Mouse (Mus musculus): ENCODE measurements around the gene 4632433K11Rik. TPM values are rescaled to one million over a fixed set of nuclear protein-coding genes. Genes with fewer than 3 reads are reported as not detected.
"Not testable (repeated sequence)": the region's sequence is repeated elsewhere in the genome, so short reads cannot be mapped to it uniquely, and the experiment has no call there.

Gene 4632433K11Rik
- total RNA-seq, 2 experiments from 2014 or later: not detected

DNA sequence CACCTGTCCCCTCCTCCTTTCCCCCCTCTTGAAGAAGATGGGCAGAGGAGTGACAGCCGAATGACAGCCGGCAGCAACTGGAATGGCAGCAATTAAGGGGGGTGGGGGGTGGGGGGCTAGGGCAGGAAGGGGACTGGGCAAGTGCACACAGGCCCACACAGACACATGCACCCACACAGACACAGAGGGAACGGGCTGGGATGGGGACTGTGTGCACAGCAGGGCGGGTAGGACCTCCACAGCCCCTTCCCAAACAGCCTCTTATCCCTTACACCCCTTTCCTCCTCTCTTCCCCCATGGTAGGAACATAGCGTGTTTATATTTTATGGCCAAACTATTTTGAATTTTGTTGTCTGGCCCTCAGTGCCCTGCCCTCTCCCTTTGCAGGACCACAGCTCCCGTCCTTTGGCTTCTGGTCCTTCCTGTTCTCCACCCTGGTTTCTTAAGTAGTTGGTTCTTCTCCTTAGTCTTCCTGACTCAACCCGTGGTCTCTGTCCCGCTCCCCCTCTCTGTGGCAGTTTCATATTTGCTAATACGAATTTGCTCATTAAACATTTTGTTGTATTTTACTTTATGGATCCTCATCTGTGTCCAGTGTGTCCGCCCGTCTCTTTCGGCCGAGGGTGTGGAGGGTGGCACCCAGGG is 45.6 kb downstream of the 4632433K11Rik start:
- intact Hi-C loops (cut with DNase I): loop anchor here (2.0 to 10.0 kb wide), 2 partner anchors 17 to 1095 kb away; partner anchors contain the start of genes U2af2 and Zfp444
- DNase-seq (ENCODE audit: extremely low spot score in 1 of 2, low spot score in 2 of 2): not testable (repeated sequence)

DNA sequence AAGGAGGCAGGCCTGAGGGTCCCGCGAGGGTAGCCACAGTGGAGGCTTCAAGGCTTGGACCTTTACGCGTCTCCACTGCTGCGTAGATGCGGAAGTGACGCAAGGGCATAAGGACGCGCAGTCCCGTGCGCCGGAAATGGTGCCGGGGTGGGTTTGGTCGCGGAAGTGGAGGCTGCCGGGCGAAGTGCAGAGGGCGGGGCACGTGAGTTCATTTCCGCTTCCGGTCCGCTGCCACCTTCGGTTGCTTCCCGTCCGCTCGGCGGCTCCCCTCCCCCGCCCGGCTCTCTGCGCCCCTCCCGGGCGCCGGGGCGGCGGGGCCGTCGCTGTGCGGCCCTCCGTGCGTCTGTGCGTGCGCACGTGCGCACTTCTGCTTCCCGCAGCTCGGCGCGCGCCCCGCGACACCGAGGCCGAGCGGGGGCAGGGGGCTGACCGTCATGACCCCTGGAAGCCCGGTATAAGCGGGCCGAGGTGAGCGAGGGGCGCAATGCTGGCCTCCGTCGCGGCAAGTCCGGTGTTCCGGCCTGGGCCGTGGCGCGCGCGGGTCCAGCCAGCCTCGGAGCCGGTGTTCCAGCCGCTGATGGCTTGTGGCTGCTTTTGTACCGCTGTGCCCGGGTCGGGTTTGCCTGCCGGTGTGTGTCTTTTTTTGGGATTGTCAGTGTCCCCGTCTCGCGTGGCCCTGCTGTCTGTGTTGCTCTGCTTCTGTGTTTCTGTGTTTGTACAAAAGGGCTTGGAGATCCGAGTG is 46.3 kb downstream of the 4632433K11Rik start, which contains the start of gene Epn1:
Gene Epn1, plus strand, starts transcription at position 226 of the 742 bp plus-strand sequence.
- intact Hi-C loops (cut with DNase I): loop anchor here (2.0 to 10.0 kb wide), 2 partner anchors 17 to 1095 kb away; partner anchors contain the start of genes U2af2 and Zfp444
- peak; percentile 95 to 99 for DNase-seq (ENCODE audit: extremely low spot score in 1 of 2, low spot score in 2 of 2)

DNA sequence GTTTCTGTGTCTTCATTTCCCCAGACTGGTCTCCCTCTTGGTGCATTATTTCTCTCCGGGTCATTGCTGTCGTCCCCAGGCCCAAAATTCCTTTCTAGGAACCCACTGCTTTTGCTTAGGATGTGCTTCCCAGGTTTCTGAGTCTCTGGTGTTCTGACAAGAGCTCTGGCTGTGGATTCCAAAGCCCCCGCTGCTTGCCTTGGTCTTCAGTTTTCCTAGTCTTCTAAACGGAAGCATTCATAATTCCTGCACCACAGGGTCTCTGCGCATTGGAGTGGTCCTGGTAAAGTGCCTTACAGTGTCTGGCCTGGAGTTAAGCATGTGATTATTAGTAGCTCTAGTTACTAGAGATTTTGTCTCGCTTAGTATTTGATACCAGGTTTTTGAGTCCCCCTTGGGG is 46.9 kb downstream of the 4632433K11Rik start:
- intact Hi-C loops (cut with DNase I): loop anchor here (2.0 to 10.0 kb wide), 2 partner anchors 18 to 1094 kb away; partner anchors contain the start of genes U2af2 and Zfp444
- DNase-seq (ENCODE audit: extremely low spot score in 1 of 2, low spot score in 2 of 2): no peak

DNA sequence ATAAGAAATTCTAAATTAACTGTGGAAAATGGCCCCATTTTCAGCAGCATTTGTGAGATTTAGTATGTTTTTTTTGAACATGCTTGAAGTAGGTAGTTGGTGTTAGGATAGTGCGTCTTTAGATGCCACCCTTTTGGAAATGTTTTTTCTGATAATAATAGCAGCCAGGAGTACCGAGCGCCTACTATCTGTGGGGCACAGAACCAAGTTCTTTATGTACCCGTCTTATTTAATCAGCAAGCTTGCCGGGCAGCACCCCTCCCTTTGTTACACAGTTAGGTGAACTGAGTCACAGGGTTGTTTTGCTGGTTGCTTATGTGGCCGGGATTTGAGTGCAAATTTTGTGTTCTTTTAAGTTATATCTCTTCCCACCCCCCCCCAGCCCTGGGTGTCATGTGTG is 47.3 kb downstream of the 4632433K11Rik start:
- intact Hi-C loops (cut with DNase I): loop anchor here (2.0 to 10.0 kb wide), 2 partner anchors 18 to 1094 kb away; partner anchors contain the start of genes U2af2 and Zfp444
- DNase-seq (ENCODE audit: extremely low spot score in 1 of 2, low spot score in 2 of 2): no peak

DNA sequence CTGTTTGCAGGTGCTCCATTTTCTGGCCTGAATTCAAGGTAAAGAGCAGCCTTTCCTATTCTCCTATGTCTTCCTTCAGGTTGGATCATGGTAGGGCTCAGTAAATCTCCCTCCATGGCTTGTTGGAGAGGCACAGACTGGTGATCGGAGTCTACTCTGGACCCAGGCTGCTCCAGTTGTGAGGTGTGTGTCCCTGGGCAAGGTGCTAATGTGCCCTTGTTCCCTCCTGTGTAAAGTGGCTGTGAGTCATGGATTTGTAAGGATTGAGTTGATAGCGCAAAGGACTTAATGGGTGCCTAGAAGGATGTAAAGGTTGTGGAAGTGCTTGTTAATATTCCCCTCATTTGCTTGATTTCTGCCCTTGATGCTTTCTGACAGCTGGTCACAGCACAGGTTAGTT is 48.0 kb downstream of the 4632433K11Rik start:
- intact Hi-C loops (cut with DNase I): loop anchor here (2.0 to 10.0 kb wide), 2 partner anchors 19 to 1093 kb away; partner anchors contain the start of genes U2af2 and Zfp444
- no peak for DNase-seq (ENCODE audit: extremely low spot score in 1 of 2, low spot score in 2 of 2)

DNA sequence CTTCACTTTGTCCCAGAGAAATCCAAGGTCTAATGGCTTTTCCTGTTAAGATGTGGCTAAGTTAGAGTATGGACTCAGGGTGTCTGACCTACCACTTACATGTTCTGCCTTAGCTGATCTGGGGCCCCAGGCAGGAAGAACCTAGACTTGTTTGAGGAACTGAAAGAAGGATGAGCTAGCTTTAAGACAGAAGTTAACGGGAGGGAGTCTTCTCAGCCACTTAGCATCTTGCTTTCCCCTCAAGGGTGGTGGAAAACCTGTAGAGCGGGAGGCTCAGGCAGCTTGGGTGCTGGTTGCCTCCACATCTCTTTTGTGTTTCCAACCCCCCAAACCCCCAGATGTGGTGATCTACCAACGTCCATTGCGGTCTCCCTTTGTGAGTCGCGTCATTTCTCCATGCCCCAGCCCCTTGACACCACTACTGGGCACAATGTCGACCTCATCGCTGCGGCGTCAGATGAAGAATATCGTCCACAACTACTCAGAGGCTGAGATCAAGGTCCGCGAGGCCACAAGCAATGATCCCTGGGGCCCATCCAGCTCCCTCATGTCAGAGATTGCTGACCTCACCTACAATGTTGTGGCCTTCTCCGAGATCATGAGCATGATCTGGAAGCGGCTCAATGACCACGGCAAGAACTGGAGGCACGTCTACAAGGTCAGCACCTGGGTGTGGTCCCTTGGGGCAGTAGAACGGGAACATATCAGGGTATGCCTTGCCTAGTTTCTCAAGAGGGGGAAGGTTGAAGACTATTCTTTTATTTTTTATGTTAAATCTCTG is 49.6 kb downstream of the 4632433K11Rik start:
- DNase-seq (ENCODE audit: extremely low spot score in 1 of 2, low spot score in 2 of 2): no peak
- intact Hi-C loops (cut with DNase I): loop anchor here (10.0 kb wide), 1 partner anchor 1091 kb away; the partner anchor contains the start of gene Zfp444

Other genes with a start within 250 kb of the 4632433K11Rik start
- 1 to 10 TPM; 4.1 to 5.2 TPM for gene Tmem238, start 244.5 kb upstream of the 4632433K11Rik start, total RNA-seq (2021)
- 100 to 1,000 TPM; 484 to 532 TPM for gene Rpl28, start 241.2 kb upstream of the 4632433K11Rik start, total RNA-seq (2021)
- gene Ube2s, start 221.5 kb upstream of the 4632433K11Rik start, total RNA-seq (2021): 100 to 1,000 TPM; 145 to 159 TPM
- 100 to 1,000 TPM; 104 to 111 TPM for gene Shisa7, start 189.4 kb upstream of the 4632433K11Rik start, total RNA-seq (2021)
- 1 to 10 TPM; 2.0 to 3.4 TPM for gene Isoc2b, start 163.9 kb upstream of the 4632433K11Rik start, total RNA-seq (2021)
- gene Isoc2a, start 157.0 kb upstream of the 4632433K11Rik start, total RNA-seq (2021): 1 to 10 TPM; 6.4 to 6.8 TPM
- under 1 TPM; 0.26 to 0.36 TPM for gene Gm36210, start 127.6 kb upstream of the 4632433K11Rik start, total RNA-seq (2021)
- 10 to 100 TPM; 15.2 to 15.3 TPM for gene Zfp628, start 118.9 kb upstream of the 4632433K11Rik start, total RNA-seq (2021)
- gene Nat14, start 112.1 kb upstream of the 4632433K11Rik start, total RNA-seq (2021): 10 to 100 TPM; 70.1 to 72.6 TPM
- 1 to 10 TPM; 2.4 to 2.6 TPM for gene Ssc5d, start 108.3 kb upstream of the 4632433K11Rik start, total RNA-seq (2021)
- gene Sbk2, start 69.7 kb upstream of the 4632433K11Rik start, total RNA-seq (2021): not detected
- under 1 TPM; 0.24 to 0.32 TPM for gene Sbk3, start 63.0 kb upstream of the 4632433K11Rik start, total RNA-seq (2021)
- 10 to 100 TPM; 29.7 to 33.6 TPM for gene Zfp579, start 38.0 kb upstream of the 4632433K11Rik start, total RNA-seq (2021)
- gene Zfp524, start 19.7 kb upstream of the 4632433K11Rik start, total RNA-seq (2021): 1 to 10 TPM; 4.0 to 4.4 TPM
- 10 to 100 TPM; 22.0 to 23.7 TPM for gene Fiz1, start 19.4 kb upstream of the 4632433K11Rik start, total RNA-seq (2021)
- not detected for gene Gm44973, start 18.6 kb upstream of the 4632433K11Rik start, total RNA-seq (2021)
- 10 to 100 TPM; 35.4 to 36.5 TPM for gene Zfp865, start 13.7 kb upstream of the 4632433K11Rik start, total RNA-seq (2021)
- gene Ccdc106, start 13.6 kb upstream of the 4632433K11Rik start, total RNA-seq (2021): 10 to 100 TPM; 59.7 to 59.9 TPM
- 1 to 10 TPM; 4.1 to 4.8 TPM for gene Zfp784, start 4.3 kb downstream of the 4632433K11Rik start, total RNA-seq (2021)
- gene Zfp580, start 17.4 kb downstream of the 4632433K11Rik start, total RNA-seq (2021): 10 to 100 TPM; 68.9 to 71.0 TPM
- 100 to 1,000 TPM; 170 to 172 TPM for gene U2af2, start 28.0 kb downstream of the 4632433K11Rik start, total RNA-seq (2021)
- gene Epn1, start 46.1 kb downstream of the 4632433K11Rik start, total RNA-seq (2021): 100 to 1,000 TPM; 387 to 408 TPM
- gene Rfpl4, start 82.8 kb downstream of the 4632433K11Rik start, total RNA-seq (2021): not detected
- gene Rasl2-9, start 91.8 kb downstream of the 4632433K11Rik start, total RNA-seq (2021): under 1 TPM in 1 of 2 experiments, not detected in 1; 0.71 TPM
- not detected for gene Vmn1r55, start 115.6 kb downstream of the 4632433K11Rik start, total RNA-seq (2021)
- gene Vmn1r56, start 162.6 kb downstream of the 4632433K11Rik start, total RNA-seq (2021): not detected
- gene Vmn1r57, start 184.4 kb downstream of the 4632433K11Rik start, total RNA-seq (2021): not detected